Mouse (Mus musculus): ENCODE results near the gene Atp13a5. TPM values are rescaled to one million over a fixed set of nuclear protein-coding genes. Genes with fewer than 3 reads are reported as not detected.

The Atp13a5 gene
- 1 to 10 TPM; 3.5 to 5.1 TPM for total RNA-seq (2021)
- long read RNA-seq, experiment 1, partial matches to known transcripts: 0 of 11 reads
- long read RNA-seq, experiment 1, other reads (novel, unspliced or antisense): 11 of 11 reads
- long read RNA-seq, experiment 2, partial matches to known transcripts: 1 of 7 reads
- long read RNA-seq, experiment 2, other reads (novel, unspliced or antisense): 6 of 7 reads

DNA sequence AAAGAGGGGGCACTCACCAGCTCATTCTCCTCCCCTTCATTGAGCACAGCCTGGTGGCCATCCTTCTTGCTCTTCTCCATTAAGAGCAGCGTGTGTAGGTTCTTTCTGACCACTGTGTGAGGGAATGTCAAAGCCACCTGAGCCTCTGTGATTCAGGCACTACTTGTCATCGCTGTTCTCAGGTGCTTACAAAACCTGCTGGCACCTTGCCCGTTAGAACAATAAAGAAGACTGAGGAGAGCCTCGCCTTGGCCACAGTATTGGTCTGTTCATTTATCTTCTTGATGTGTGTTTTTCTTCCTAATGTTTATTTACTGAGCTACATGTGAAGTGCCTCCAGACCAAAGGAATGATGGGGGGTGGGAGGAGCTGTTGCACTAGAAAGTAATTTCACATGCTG is at the start of gene Atp13a5:
Gene Atp13a5, minus strand, starts transcription at position 275 of the 400 bp plus-strand sequence.
- intact Hi-C loops (cut with DNase I): no loop called here
- TF ChIP-seq CTCF (IDR thresholded peaks at IDR 0.05): no peak
- Histone ChIP-seq H3K4me3 (no peak within 1 kb of the TSS), H3K27ac (no peak within 1 kb of the TSS)
- no peak for DNase-seq

DNA sequence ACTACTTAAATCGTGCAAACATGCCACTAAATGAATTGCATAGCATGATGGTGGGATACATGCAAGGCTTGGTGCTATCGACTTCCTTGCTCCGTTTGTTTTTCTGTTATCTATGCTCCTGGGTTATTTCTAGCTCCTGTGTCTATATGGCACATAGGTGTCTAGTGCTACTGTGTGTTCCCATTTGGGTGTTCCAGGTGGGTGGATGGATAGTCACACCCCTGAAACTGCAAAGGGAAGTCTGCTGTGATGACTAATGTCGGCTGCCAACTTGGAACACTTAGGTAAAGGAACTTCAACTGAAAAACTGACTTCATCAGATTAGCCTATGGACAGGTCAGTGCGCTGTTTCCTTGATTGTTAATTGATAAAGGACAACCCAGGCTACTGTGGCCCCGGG is 36.3 kb upstream of the Atp13a5 start:
- TF ChIP-seq CTCF (IDR thresholded peaks at IDR 0.05): no peak
- intact Hi-C loops (cut with DNase I): no loop called here
- DNase-seq: no peak
- Histone ChIP-seq H3K4me3 (no peak overlapping the region), H3K27ac (no peak overlapping the region)

DNA sequence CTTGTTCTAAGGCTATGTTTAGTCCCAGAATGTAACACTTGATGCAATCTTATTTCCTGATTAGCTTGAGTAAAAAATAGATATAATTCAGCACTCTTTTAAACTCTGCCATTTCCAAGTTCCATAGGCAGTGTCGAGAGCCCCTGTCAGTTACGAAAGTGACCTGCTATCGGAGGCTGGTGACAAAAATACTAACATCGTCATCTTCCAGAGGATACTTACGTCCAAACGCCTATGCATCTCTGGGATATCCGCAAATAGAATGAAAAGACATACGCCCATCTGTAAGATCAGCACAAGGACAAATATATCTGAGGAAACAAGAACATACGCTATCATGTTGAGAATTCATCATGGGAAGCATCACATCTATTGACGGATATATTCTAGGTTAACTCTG is 28.8 kb upstream of the Atp13a5 start:
- DNase-seq: no peak
- intact Hi-C loops (cut with DNase I): no loop called here
- TF ChIP-seq CTCF (IDR thresholded peaks at IDR 0.05): no peak
- Histone ChIP-seq H3K4me3 (no peak overlapping the region), H3K27ac (no peak overlapping the region)

DNA sequence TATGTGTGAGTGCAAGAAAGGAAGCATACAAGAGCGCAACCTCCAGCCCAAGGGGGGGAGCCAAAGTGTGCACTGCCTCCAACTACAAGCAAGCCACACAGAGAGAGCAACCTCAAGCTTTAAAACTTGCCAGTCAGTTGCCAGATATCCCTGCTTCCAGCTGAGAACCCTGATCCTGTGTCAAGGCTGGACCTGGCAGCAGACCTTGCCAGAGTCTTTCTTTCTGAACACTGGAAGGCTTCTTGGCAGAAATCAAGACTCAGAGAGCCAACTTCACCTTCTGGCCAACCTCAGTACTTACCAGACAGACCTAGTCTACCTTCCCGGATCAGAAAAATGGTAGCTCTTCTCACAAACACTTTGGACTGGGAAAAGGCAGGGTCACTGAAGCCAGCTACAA is 20.5 kb upstream of the Atp13a5 start:
- TF ChIP-seq CTCF (IDR thresholded peaks at IDR 0.05): peak; percentile 37; the same call in 1 of the 2 replicates
- Histone ChIP-seq H3K4me3 (no peak overlapping the region), H3K27ac (no peak overlapping the region)
- DNase-seq: peak; percentile 68
- intact Hi-C loops (cut with DNase I): no loop called here

DNA sequence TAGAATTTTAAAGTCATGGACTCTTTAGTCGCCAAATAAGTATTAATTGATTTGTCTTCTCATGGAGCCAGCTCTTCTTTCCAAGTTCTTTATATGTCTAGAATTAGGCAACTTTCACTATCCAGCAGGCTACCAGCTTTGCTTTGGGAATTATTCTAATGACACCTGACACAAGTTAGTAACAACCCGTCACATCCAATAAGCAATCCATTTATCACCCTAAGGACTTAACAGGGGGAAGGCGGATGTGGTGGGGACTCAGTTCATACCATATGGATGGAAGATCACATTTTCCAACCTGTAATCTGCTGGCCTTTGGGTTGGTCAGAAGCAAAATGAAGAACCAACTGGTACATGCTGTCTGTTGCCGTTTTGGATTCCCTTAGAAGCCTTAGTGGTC is 6.2 kb upstream of the Atp13a5 start:
- H3K4me3 ChIP-seq: no peak overlapping the region
- no peak for TF ChIP-seq CTCF (IDR thresholded peaks at IDR 0.05)
- no peak overlapping the region for H3K27ac ChIP-seq
- no peak for DNase-seq
- intact Hi-C loops (cut with DNase I): no loop called here

DNA sequence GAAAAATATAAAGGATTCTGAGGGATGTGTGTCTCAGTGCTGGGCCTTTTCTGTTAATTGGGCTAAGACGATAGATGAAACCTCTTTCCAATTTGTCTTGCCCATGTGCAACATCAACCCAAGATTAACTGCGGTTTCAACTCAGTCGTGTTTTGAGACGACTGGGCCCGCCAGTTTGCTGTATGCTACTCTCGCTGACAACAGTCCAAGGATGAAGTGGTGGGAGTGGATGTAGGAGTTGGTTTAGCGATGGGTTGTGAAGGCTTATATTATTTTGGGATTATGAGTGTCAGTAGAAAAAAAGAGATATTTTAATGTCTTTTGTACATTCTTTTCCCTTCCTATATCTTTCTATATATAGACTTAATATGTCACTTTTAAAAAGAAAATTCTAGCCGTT is 3.9 kb downstream of the Atp13a5 start:
- no peak for TF ChIP-seq CTCF (IDR thresholded peaks at IDR 0.05)
- no peak overlapping the region for H3K4me3 ChIP-seq
- intact Hi-C loops (cut with DNase I): no loop called here
- DNase-seq: no peak
- H3K27ac ChIP-seq: peak overlapping the region; percentile 53

DNA sequence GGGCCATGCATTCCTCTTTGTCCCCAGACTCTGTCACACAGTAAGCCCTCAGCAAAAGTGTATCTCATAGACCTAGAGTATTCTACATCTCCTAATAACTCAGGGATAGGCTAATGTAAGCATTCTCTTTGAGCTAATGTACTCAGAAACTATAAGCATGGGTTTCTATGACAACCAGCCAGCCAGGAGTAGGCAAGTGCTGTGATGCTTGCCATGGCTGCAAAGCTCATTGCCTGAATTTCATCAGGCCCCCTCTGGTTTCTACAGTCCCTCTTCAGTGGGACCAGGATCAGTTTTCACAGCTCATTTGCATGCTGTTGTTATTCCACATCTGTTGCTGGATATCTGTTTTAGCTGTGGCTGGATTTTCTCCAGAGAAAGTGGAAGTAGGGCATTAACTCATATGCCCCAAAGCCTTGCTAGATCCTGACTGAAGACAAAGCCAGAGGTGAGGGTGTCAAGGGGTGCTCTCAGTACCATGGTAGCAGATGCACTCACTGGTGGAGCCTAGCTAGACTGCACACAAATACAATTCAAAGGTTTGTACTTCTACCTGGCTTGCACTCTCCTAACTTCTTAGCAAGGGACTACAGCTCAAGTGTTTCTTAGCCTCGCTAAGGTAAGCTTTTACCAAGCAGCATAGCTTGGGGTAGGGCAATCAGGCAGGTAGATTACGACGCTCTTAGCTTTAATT is 47.0 kb downstream of the Atp13a5 start:
- Histone ChIP-seq H3K27ac (no peak overlapping the region), H3K4me3 (no peak overlapping the region)
- no peak for TF ChIP-seq CTCF (IDR thresholded peaks at IDR 0.05)
- intact Hi-C loops (cut with DNase I): no loop called here
- DNase-seq: no peak

DNA sequence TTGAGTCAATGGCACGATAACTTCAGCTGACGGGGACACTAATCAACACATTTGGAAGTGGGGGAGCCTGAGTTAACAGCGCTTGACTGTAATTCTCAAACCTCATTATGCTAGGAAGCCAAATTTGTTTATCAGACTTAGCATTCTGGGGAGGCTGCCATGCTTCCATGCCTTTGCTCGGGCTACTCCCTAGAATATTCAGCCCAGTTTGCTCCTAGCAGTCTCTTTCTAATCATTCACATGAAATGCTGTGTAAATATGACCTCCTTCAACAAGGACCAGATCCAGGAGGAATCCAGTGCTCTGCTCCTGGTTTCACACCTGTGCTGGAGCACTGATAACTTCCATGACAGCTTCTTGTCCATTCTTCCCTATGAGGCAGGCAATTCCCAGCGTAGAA is 47.6 kb downstream of the Atp13a5 start:
- no peak overlapping the region for H3K4me3 ChIP-seq
- no peak overlapping the region for H3K27ac ChIP-seq
- intact Hi-C loops (cut with DNase I): no loop called here
- no peak for TF ChIP-seq CTCF (IDR thresholded peaks at IDR 0.05)
- DNase-seq: no peak

DNA sequence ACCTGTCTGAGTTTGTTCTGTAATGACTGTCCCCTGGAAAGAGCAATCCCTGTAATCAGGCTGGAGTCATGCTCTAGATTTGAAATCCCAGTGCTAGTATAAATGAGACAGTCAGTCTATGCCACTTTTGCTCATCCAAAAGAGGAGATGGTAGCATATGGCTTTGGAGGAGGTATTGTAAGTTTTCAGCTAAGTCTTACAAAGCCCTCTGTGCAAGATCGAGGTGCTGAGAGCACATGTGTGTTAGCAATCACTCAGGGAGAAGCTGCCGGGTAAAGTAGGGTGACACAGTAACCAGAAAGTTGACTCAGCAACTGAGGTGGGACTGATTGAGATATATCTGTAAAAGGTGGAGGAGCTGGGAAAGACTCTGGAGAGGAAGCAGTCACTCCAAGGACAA is 49.3 kb downstream of the Atp13a5 start:
- no peak overlapping the region for H3K4me3 ChIP-seq
- intact Hi-C loops (cut with DNase I): no loop called here
- DNase-seq: no peak
- no peak overlapping the region for H3K27ac ChIP-seq
- no peak for TF ChIP-seq CTCF (IDR thresholded peaks at IDR 0.05)

DNA sequence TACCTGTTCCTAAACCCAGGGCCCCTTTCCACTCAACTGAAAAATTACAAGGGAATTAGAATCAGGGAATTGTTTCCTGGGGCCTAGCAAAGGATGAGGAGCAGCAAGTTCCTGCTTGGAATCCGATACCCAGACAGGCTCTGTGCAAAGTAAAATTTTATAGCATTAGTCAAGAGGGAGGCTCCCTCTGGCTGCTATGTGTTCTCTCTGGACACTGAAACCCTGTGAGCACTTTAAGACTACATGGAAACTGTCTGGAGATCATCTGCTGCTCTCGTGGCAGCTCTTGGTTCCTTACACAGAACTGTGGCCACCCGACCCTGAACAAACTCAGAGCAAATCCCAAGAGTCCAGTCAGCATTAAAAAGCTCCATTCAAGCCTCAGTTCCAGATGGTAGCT is 50.6 kb downstream of the Atp13a5 start:
- no peak for DNase-seq
- Histone ChIP-seq H3K4me3 (no peak overlapping the region), H3K27ac (no peak overlapping the region)
- intact Hi-C loops (cut with DNase I): no loop called here
- TF ChIP-seq CTCF (IDR thresholded peaks at IDR 0.05): no peak

DNA sequence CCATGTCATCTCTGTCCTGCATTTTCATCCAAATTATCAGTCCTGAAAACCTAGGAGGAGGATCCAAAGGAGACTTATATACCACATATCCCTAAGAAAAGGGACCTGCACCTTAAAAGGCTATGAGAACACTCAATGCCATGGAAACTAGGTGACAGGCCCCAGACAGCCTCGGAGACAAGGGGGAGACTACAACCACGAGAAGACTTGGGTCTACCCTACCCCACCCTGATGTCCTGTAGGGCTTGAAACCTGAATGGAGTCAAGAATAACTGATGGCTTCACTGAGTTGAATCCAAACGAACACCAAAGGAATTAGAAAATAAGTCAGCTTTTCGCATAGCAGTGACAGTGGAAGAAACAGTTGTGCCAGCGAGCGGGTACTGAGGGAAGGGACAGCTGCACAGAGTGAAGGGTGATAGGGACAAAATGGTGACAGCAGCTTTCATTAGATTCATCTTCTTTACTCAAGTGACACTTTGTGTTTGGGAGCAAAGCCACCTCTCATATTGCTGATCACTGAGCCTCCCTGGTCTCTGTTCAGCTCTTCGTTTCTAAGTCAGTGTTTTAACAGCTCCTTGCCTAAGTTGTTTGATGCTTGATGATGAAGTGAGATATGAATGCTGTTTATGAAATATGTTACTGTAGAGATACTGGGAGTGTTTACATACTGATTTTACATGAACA is 53.2 kb downstream of the Atp13a5 start:
- no peak for DNase-seq
- Histone ChIP-seq H3K27ac (no peak overlapping the region), H3K4me3 (no peak overlapping the region)
- intact Hi-C loops (cut with DNase I): no loop called here
- TF ChIP-seq CTCF (IDR thresholded peaks at IDR 0.05): no peak

DNA sequence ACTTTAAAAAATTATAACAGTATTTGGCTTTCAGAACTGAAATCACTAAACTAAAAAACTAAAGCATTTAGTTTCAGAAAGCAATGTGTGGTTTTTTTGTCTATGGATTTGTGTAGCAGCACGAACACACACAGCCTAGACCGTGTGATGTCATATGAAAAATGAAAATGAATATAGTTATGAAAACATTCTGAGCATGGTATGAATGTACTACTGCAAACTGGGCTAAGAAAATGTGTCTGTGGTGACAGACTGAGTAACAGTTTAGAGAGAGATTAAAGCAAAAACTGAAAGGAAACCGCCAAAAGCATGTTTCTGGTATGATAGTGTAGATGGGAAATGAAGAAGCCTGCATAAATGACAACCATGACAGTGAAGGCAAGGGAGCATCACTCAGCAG is 57.8 kb downstream of the Atp13a5 start:
- no peak overlapping the region for H3K4me3 ChIP-seq
- no peak for TF ChIP-seq CTCF (IDR thresholded peaks at IDR 0.05)
- intact Hi-C loops (cut with DNase I): no loop called here
- no peak for DNase-seq
- no peak overlapping the region for H3K27ac ChIP-seq

DNA sequence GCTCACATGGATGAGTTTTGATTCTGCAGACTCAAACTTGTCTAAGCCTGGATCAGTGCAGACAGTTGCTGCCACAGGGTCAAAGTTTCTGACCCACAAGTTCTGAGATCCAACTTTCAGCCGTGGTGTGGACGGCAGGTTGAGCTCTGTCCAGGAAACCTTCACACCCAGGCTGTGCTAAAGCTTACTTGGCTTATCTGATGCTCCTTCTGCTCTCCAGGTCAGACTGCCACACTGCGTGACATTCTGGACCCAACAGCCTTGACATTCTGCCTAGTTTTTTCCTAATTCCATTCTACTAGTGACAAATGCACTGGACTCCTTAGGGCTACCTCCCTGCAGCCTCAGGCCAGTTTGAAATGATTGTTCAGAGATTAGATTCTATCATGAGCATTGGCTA is 63.1 kb downstream of the Atp13a5 start:
- no peak for TF ChIP-seq CTCF (IDR thresholded peaks at IDR 0.05)
- Histone ChIP-seq H3K4me3 (no peak overlapping the region), H3K27ac (no peak overlapping the region)
- no peak for DNase-seq
- intact Hi-C loops (cut with DNase I): no loop called here
